Mouse (Mus musculus) intestine, embryonic 14.5 days (tissue): Measurements from ENCODE around the gene Agpat3. TPM values are rescaled to one million over a fixed set of nuclear protein-coding genes. Genes with fewer than 3 reads are reported as not detected.

ENCODE experiments used
- ATAC-seq: fragments of 200-750 bp; cut with Nextera tagmentation; replicated peaks from 2 replicates; pipeline ENCODE4 v1.8.0; 2017; ENCODE audit warnings: low read depth, moderate number of reproducible peaks, moderate TSS enrichment, moderate library complexity; ENCODE audit not compliant: low FRiP score, low TSS enrichment
- DNase-seq: peaks from one replicate; pipeline ENCODE4 v3.0.0-alpha.2; 2018; ENCODE audit warnings: low spot score
- H3K27ac ChIP-seq: fragments of 300-500 bp; sonication (generic); 2 replicates; pipeline ENCODE4 v1.5.1; 2014; ENCODE audit warnings: low read depth, mild to moderate bottlenecking, control low read depth
- H3K27me3 ChIP-seq: fragments of 300-500 bp; sonication (generic); replicated peaks from 2 replicates; pipeline ENCODE4 v1.6.1; 2014; ENCODE audit warnings: low read length, control low read depth; ENCODE audit not compliant: control insufficient read depth, insufficient read depth
- H3K36me3 ChIP-seq: fragments of 300-500 bp; sonication (generic); 2 replicates; pipeline ENCODE4 v1.6.1; 2014; ENCODE audit warnings: low read length, control low read depth; ENCODE audit not compliant: control insufficient read depth, insufficient read depth
- H3K4me1 ChIP-seq: fragments of 300-500 bp; sonication (generic); replicated peaks from 2 replicates; pipeline ENCODE4 v1.6.1; 2014; ENCODE audit warnings: low read length, control low read depth, mixed read lengths; ENCODE audit not compliant: control insufficient read depth, insufficient read depth
- H3K4me2 ChIP-seq: fragments of 300-500 bp; sonication (generic); 2 replicates; pipeline ENCODE4 v1.6.1; 2014; ENCODE audit warnings: low read length
- H3K4me3 ChIP-seq: fragments of 300-500 bp; sonication (generic); 2 replicates; pipeline ENCODE4 v1.5.1; 2014; ENCODE audit warnings: low read depth, low read length, control low read depth, mixed read lengths
- H3K9ac ChIP-seq: fragments of 300-500 bp; sonication (generic); 2 replicates; pipeline ENCODE4 v1.6.1; 2014; ENCODE audit warnings: mild to moderate bottlenecking, low read length
- H3K9me3 ChIP-seq: fragments of 300-500 bp; sonication (generic); 2 replicates; pipeline ENCODE4 v1.6.1; 2016; ENCODE audit warnings: low read length, control low read depth; ENCODE audit not compliant: control insufficient read depth
- WGBS: fragments of 180-500 bp; shearing (Covaris S2); extraction: QIAGEN DNeasy Blood & Tissue Kit; methylation state at CpG from one replicate; pipeline ENCODE4 v1.1.7; 2014; 5-methylcytosine and 5-hydroxymethylcytosine counted together
- polyA plus RNA-seq: library from polyadenylated mRNA; unstranded; fragments of >200 nt; fragmentation: Nextera tagmentation; extraction: Ambion mirVana; gene quantifications from 2 replicates; pipeline ENCODE4 v1.2.1, GENCODE M21; 2014

Agpat3 gene
- polyA plus RNA-seq, 1 experiment from 2014 or later: 59.2 TPM

GRCm38 (mm10) chr10:78237809-78238208 is 114.5 kb downstream of the Agpat3 start:
- no peak overlapping the region for H3K27ac ChIP-seq
- no peaks in the 10 kb centered on the region for H3K36me3 ChIP-seq
- no peak overlapping the region for H3K9ac ChIP-seq
- no peak for DNase-seq
- H3K4me3 ChIP-seq: no peak overlapping the region
- H3K9me3 ChIP-seq: no peaks in the 10 kb centered on the region
- H3K4me2 ChIP-seq: no peak overlapping the region
- H3K4me1 ChIP-seq: peaks cover under 1% of the 10 kb centered on the region; the same call in 1 of the 2 replicates
- ATAC-seq: no peak
- WGBS: 82% methylated on average over 6 of the region's 6 CpGs
- H3K27me3 ChIP-seq: no peaks in the 10 kb centered on the region

GRCm38 (mm10) chr10:78236885-78237629 is 115.2 kb downstream of the Agpat3 start:
- no peaks in the 10 kb centered on the region for H3K27me3 ChIP-seq
- no peaks in the 10 kb centered on the region; the same call in 1 of the 2 replicates for H3K4me1 ChIP-seq
- H3K27ac ChIP-seq: no peak overlapping the region
- H3K9ac ChIP-seq: no peak overlapping the region
- ATAC-seq: no peak
- WGBS: 72% methylated on average over 8 of the region's 8 CpGs
- no peak overlapping the region for H3K4me2 ChIP-seq
- no peaks in the 10 kb centered on the region for H3K9me3 ChIP-seq
- DNase-seq: no peak
- no peak overlapping the region for H3K4me3 ChIP-seq
- H3K36me3 ChIP-seq: no peaks in the 10 kb centered on the region

GRCm38 (mm10) chr10:78233756-78234155 is 118.5 kb downstream of the Agpat3 start:
- DNase-seq (no peak), ATAC-seq (no peak)
- Histone ChIP-seq H3K27ac (no peak overlapping the region), H3K36me3 (peaks cover 19% of the 10 kb centered on the region; the same call in 1 of the 2 replicates), H3K27me3 (no peaks in the 10 kb centered on the region), H3K9me3 (no peaks in the 10 kb centered on the region), H3K4me1 (no peaks in the 10 kb centered on the region; the same call in 1 of the 2 replicates), H3K4me2 (no peak overlapping the region), H3K4me3 (no peak overlapping the region), H3K9ac (no peak overlapping the region)
- WGBS: 95% methylated on average over 6 of the region's 6 CpGs

GRCm38 (mm10) chr10:78233161-78233560 is 119.1 kb downstream of the Agpat3 start:
- H3K36me3 ChIP-seq: peaks cover 23% of the 10 kb centered on the region
- H3K4me3 ChIP-seq: no peak overlapping the region
- no peaks in the 10 kb centered on the region for H3K9me3 ChIP-seq
- DNase-seq (no peak), ATAC-seq (no peak)
- H3K9ac ChIP-seq: no peak overlapping the region
- H3K4me1 ChIP-seq: no peaks in the 10 kb centered on the region; the same call in 1 of the 2 replicates
- H3K4me2 ChIP-seq: no peak overlapping the region
- no peaks in the 10 kb centered on the region for H3K27me3 ChIP-seq
- WGBS: 92% methylated on average over 5 of the region's 5 CpGs
- no peak overlapping the region for H3K27ac ChIP-seq

- no peak overlapping the region for H3K4me2 ChIP-seq
- no peak overlapping the region for H3K27ac ChIP-seq
- ATAC-seq: no peak
- no peak for DNase-seq
- no peak overlapping the region for H3K9ac ChIP-seq
- H3K36me3 ChIP-seq: peaks cover 31% of the 10 kb centered on the region
- no peaks in the 10 kb centered on the region for H3K27me3 ChIP-seq
- no peak overlapping the region for H3K4me3 ChIP-seq
- no peaks in the 10 kb centered on the region for H3K9me3 ChIP-seq
- H3K4me1 ChIP-seq: no peaks in the 10 kb centered on the region
- WGBS: 90% methylated on average over 4 of the region's 4 CpGs
Observed at GRCm38 (mm10) chr10:78232301-78232980, 119.8 kb downstream of the Agpat3 start.

GRCm38 (mm10) chr10:78228560-78228928 is 123.7 kb downstream of the Agpat3 start:
- no peak for DNase-seq
- Histone ChIP-seq H3K4me2 (no peak overlapping the region), H3K9me3 (no peaks in the 10 kb centered on the region), H3K36me3 (peaks cover 36% of the 10 kb centered on the region), H3K4me1 (no peaks in the 10 kb centered on the region), H3K9ac (no peak overlapping the region), H3K27me3 (no peaks in the 10 kb centered on the region), H3K27ac (no peak overlapping the region), H3K4me3 (no peak overlapping the region)
- ATAC-seq: no peak
- 90% methylated on average over 5 of the region's 5 CpGs for WGBS

GRCm38 (mm10) chr10:78227875-78228559 is 124.3 kb downstream of the Agpat3 start:
- Histone ChIP-seq H3K27ac (no peak overlapping the region), H3K4me2 (no peak overlapping the region)
- ATAC-seq: no peak

GRCm38 (mm10) chr10:78224136-78224535 is 128.2 kb downstream of the Agpat3 start:
- Histone ChIP-seq H3K27me3 (no peaks in the 10 kb centered on the region), H3K4me3 (no peak overlapping the region), H3K9ac (no peak overlapping the region), H3K27ac (no peak overlapping the region), H3K4me2 (no peak overlapping the region), H3K9me3 (no peaks in the 10 kb centered on the region), H3K4me1 (no peaks in the 10 kb centered on the region), H3K36me3 (peaks cover 48% of the 10 kb centered on the region)
- no peak for ATAC-seq
- no peak for DNase-seq
- WGBS: 86% methylated on average over 6 of the region's 6 CpGs

More at GRCm38 (mm10) chr10:78227875-78228559, 124.3 kb downstream of the Agpat3 start:
- no peak for DNase-seq
- H3K4me3 ChIP-seq: no peak overlapping the region
- no peak overlapping the region for H3K9ac ChIP-seq
- no peaks in the 10 kb centered on the region for H3K9me3 ChIP-seq
- H3K27me3 ChIP-seq: no peaks in the 10 kb centered on the region
- no peaks in the 10 kb centered on the region for H3K4me1 ChIP-seq
- WGBS: 83% methylated on average over 8 of the region's 8 CpGs
- peaks cover 36% of the 10 kb centered on the region for H3K36me3 ChIP-seq
